Mouse (Mus musculus) heart, postnatal 0 days (tissue): ENCODE measurements around the gene Otulinl. TPM values are rescaled to one million over a fixed set of nuclear protein-coding genes. Genes with fewer than 3 reads are reported as not detected.
A peak's percentile ranks its signal among the peaks of the same experiment; 100 is the strongest.
"Not testable (repeated sequence)": the region's sequence is repeated elsewhere in the genome, so short reads cannot be mapped to it uniquely, and the experiment has no call there.

Source experiments
- ATAC-seq: fragments of 200-750 bp; cut with Nextera tagmentation; 2 replicates; pipeline ENCODE4 v1.8.0; 2017; ENCODE audit warnings: low read depth, moderate number of reproducible peaks, moderate library complexity; ENCODE audit not compliant: insufficient read depth
- DNase-seq: peaks from one replicate; pipeline ENCODE4 v3.0.0-alpha.2; 2016; ENCODE audit warnings: low spot score
- H3K27ac ChIP-seq: fragments of 300-500 bp; sonication (generic); 2 replicates; pipeline ENCODE4 v1.5.1; 2014; ENCODE audit warnings: low read depth, mild to moderate bottlenecking
- H3K27me3 ChIP-seq: fragments of 300-500 bp; sonication (generic); 2 replicates; pipeline ENCODE4 v1.6.1; 2014; ENCODE audit warnings: low read length, mixed read lengths; ENCODE audit not compliant: control insufficient read depth, insufficient read depth
- H3K36me3 ChIP-seq: fragments of 300-500 bp; sonication (generic); replicated peaks from 2 replicates; pipeline ENCODE4 v1.6.1; 2014; ENCODE audit warnings: low read length, mixed read lengths; ENCODE audit not compliant: control insufficient read depth, insufficient read depth
- H3K4me1 ChIP-seq: fragments of 300-500 bp; sonication (generic); 2 replicates; pipeline ENCODE4 v1.6.1; 2014; ENCODE audit warnings: antibody characterized with exemption; ENCODE audit not compliant: control insufficient read depth, insufficient read depth
- H3K4me2 ChIP-seq: fragments of 300-500 bp; sonication (generic); 2 replicates; pipeline ENCODE4 v1.6.1; 2014; ENCODE audit warnings: low read depth, mild to moderate bottlenecking, low read length, moderate library complexity
- H3K4me3 ChIP-seq: fragments of 300-500 bp; sonication (generic); 2 replicates; pipeline ENCODE4 v1.5.1; 2014; ENCODE audit warnings: low read depth, low read length
- H3K9ac ChIP-seq: fragments of 300-500 bp; sonication (generic); replicated peaks from 2 replicates; pipeline ENCODE4 v1.6.1; 2014; ENCODE audit warnings: low read depth, low read length, mixed read lengths
- H3K9me3 ChIP-seq: fragments of 300-500 bp; sonication (generic); replicated peaks from 2 replicates; pipeline ENCODE4 v1.6.1; 2016; ENCODE audit warnings: low read length; ENCODE audit not compliant: control insufficient read depth
- CTCF ChIP-seq: IDR thresholded peaks from 2 replicates; pipeline ENCODE4 v1.5.1; 2016; ENCODE audit warnings: antibody characterized with exemption, control low read depth, low read depth
- EP300 ChIP-seq: IDR thresholded peaks from 2 replicates; pipeline ENCODE4 v1.6.1; 2016; ENCODE audit warnings: antibody characterized with exemption, low read depth
- WGBS: fragments of 180-500 bp; shearing (Covaris S2); extraction: QIAGEN DNeasy Blood & Tissue Kit; methylation state at CpG from one replicate; pipeline ENCODE4 v1.1.7; 2014; 5-methylcytosine and 5-hydroxymethylcytosine counted together
- polyA plus RNA-seq: library from polyadenylated mRNA; unstranded; fragments of >200 nt; fragmentation: Nextera tagmentation; extraction: Ambion mirVana; gene quantifications from 2 replicates; pipeline ENCODE4 v1.2.1, GENCODE M21; 2015
- total RNA-seq: library from RNA; depleted of rRNA; stranded (reverse); fragments of >200 nt; gene quantifications from 2 replicates; pipeline ENCODE4 v1.2.3, GENCODE M21; 2014; ENCODE audit warnings: low replicate concordance; rRNA removed

Otulinl gene
- total RNA-seq (0.39 and 15.3 TPM in 2 replicates), polyA plus RNA-seq (2.3 and 3.2 TPM in 2 replicates)

DNA sequence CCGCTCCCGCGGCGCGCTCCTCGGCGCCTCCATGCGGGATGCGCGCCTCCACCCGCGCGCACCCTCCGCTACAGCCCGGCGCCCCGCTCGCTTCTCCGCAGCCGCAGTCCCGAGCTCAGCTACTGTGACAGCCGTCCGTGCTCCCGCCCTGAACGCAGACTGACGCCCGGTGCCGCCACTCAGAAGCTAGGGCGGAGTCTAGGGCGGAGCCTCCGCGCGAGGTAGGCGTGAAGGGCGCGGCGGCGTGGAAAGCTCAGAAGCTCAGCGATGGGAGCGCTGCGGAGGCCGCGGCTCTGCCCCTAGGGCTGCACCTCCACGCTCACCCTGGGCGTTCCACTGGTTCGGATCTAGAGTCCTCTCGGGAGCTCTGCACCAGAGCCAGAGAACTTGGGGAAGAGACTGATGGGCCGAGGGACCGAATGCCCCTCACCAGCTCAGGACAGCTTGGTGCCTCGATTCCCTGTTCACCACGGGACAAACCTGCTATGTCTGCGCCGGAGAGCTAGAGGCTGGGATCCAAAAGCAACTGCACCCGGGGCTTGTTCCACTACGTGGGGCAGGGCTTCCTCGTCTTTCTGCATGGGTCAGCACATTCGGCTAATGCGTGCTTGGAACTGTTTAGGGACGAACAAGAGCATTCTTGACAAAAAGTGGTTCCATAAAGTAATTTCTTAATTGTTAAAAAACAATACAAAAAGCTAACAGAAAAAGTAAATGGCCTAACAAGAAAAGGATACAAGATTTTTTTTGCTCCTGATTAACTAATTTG, at the start of gene Otulinl:
TSS of gene Otulinl (minus strand) at position 161 of the 769 bp plus-strand sequence.
- peaks cover 4% of the 10 kb centered on the region for H3K4me1 ChIP-seq
- 2% methylated on average over 55 of the region's 59 CpGs for WGBS
- peak within 1 kb of the TSS; percentile 99 for H3K4me2 ChIP-seq
- H3K9ac ChIP-seq, result peak within 1 kb of the TSS; percentile 55
- no peaks in the 10 kb centered on the region for H3K36me3 ChIP-seq
- ATAC-seq (peak; percentile 99), DNase-seq (peak; percentile 88)
- H3K27me3 ChIP-seq, result 0 out of 2 replicates have a peak, but pooled peaks cover 4% of the 10 kb centered on the region
- H3K4me3 ChIP-seq, result peak within 1 kb of the TSS; percentile 73
- no peaks in the 10 kb centered on the region for H3K9me3 ChIP-seq
- H3K27ac ChIP-seq, result no peak within 1 kb of the TSS
- TF ChIP-seq CTCF (no peak), EP300 (no peak)

DNA sequence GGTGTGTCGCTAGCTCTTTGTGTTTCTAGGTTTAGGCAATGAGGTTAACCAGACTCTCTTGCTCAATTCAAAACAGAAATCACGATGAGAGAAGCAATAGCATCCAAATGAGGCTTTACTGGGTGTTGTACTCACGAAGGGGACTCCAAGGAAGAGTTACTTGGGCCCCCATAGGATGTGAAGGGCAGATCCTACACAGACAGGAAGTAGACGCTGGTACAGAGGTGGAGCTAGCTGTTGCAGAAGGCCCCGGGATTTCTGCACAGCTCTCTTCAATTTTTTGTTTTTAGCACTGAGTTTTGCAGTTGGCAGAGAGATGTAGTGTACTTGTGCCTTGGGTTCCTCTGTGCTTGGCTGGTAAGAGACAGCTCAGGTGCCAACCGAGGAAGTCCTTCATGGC, 44.8 kb upstream of the Otulinl start:
- ATAC-seq (no peak), DNase-seq (no peak)
- Histone ChIP-seq H3K9me3 (no peaks in the 10 kb centered on the region), H3K4me3 (no peak overlapping the region), H3K27ac (no peak overlapping the region), H3K9ac (no peak overlapping the region), H3K36me3 (peaks cover 3% of the 10 kb centered on the region; the same call in 1 of the 2 replicates), H3K27me3 (no peaks in the 10 kb centered on the region), H3K4me2 (no peak overlapping the region), H3K4me1 (0 out of 2 replicates have a peak, but pooled peaks cover 4% of the 10 kb centered on the region)
- no peak for TF ChIP-seq EP300
- TF ChIP-seq CTCF, result no peak
- WGBS, result 76% methylated on average over 6 of the region's 6 CpGs

DNA sequence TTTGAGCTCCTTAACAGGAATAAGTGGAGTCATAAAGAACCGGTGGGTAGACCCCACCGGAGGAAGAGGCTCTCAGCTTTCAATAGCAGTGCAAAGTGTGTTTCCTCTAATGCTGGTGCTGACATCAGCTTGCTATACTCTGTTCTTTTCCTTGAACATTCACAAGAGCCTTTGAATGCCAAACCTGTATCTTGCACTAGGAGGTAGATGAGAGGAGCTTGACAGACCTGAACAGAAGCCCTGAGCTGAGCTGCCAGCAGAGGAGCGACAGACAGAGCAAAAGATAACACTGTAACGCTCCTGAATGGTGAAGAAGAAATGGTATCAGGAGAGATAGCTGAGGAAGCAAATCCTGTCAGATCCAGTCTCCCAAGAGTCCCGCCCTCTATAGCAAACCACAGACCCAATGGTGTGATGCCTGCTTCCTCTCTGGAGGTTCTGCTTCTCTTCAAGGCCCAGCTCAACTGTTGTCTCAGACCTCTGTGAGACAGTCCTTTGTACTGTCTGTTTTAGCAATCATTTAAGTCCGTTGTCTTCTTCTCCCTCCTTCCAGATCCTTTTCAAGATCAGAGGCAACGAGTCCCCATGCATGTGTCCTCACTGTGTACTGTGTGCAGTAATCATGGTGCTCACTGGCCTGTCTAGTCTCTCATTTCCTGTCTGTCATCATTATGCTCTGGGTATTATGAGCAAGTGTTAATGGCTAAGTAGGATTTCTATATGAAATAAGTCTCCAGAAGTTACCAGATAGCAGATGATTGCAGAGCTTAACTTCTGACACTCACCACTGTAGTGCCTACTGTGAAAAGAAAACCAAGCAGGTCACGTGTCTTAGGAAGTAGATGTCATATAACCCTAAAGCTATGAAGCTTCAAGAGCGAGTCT, 43.7 kb upstream of the Otulinl start:
- no peaks in the 10 kb centered on the region for H3K36me3 ChIP-seq
- DNase-seq, result no peak
- H3K9me3 ChIP-seq, result no peaks in the 10 kb centered on the region
- H3K27me3 ChIP-seq, result no peaks in the 10 kb centered on the region
- H3K4me2 ChIP-seq, result 0 out of 2 replicates have a peak overlapping the region, but pooled peaks have one; percentile 18
- 0 out of 2 replicates have a peak, but pooled peaks cover 4% of the 10 kb centered on the region for H3K4me1 ChIP-seq
- H3K9ac ChIP-seq, result no peak overlapping the region
- H3K27ac ChIP-seq, result peak overlapping the region; percentile 76
- 29% methylated on average over 9 of the region's 9 CpGs for WGBS
- TF ChIP-seq EP300 (no peak), CTCF (no peak)
- H3K4me3 ChIP-seq, result no peak overlapping the region
- peak; percentile 18; the same call in 1 of the 2 replicates for ATAC-seq

- H3K27me3 ChIP-seq, result no peaks in the 10 kb centered on the region
- no peak overlapping the region for H3K4me3 ChIP-seq
- peak overlapping the region; percentile 76 for H3K27ac ChIP-seq
- WGBS, result 38% methylated on average over 6 of the region's 6 CpGs
- no peak overlapping the region for H3K9ac ChIP-seq
- 0 out of 2 replicates have a peak, but pooled peaks cover 4% of the 10 kb centered on the region for H3K4me1 ChIP-seq
- no peak for DNase-seq
- TF ChIP-seq CTCF (no peak), EP300 (no peak)
- H3K4me2 ChIP-seq, result 0 out of 2 replicates have a peak overlapping the region, but pooled peaks have one; percentile 18
- no peaks in the 10 kb centered on the region for H3K36me3 ChIP-seq
- ATAC-seq, result peak; percentile 22; the same call in 1 of the 2 replicates
- no peaks in the 10 kb centered on the region for H3K9me3 ChIP-seq
Observed at GRCm38 (mm10) chr15:27724298-27724697, 42.9 kb upstream of the Otulinl start.

GRCm38 (mm10) chr15:27723746-27724145, 42.4 kb upstream of the Otulinl start:
- H3K27ac ChIP-seq, result peak overlapping the region; percentile 41; the same call in 1 of the 2 replicates
- H3K9me3 ChIP-seq, result no peaks in the 10 kb centered on the region
- ATAC-seq, result no peak
- H3K4me2 ChIP-seq, result no peak overlapping the region
- H3K9ac ChIP-seq, result no peak overlapping the region
- H3K27me3 ChIP-seq, result no peaks in the 10 kb centered on the region
- WGBS, result 19% methylated on average over 6 of the region's 6 CpGs
- 0 out of 2 replicates have a peak, but pooled peaks cover 4% of the 10 kb centered on the region for H3K4me1 ChIP-seq
- no peaks in the 10 kb centered on the region for H3K36me3 ChIP-seq
- no peak for TF ChIP-seq CTCF
- no peak for TF ChIP-seq EP300
- H3K4me3 ChIP-seq, result no peak overlapping the region
- DNase-seq, result no peak

GRCm38 (mm10) chr15:27720297-27720696, 38.9 kb upstream of the Otulinl start:
- not testable (repeated sequence) for H3K9ac ChIP-seq, ATAC-seq, H3K27ac ChIP-seq, H3K36me3 ChIP-seq, H3K4me2 ChIP-seq, H3K4me3 ChIP-seq, H3K4me1 ChIP-seq, DNase-seq, H3K27me3 ChIP-seq, H3K9me3 ChIP-seq
- 72% methylated on average over 8 of the region's 8 CpGs for WGBS
